Mouse (Mus musculus): Measurements from ENCODE around the gene Banf1. TPM values are rescaled to one million over a fixed set of nuclear protein-coding genes. Genes with fewer than 3 reads are reported as not detected.
A peak's percentile ranks its signal among the peaks of the same experiment; 100 is the strongest.
"Not testable (repeated sequence)": the region's sequence is repeated elsewhere in the genome, so short reads cannot be mapped to it uniquely, and the experiment has no call there.

Banf1 gene
- polyA plus RNA-seq, 1 experiment from 2014 or later = 375 TPM

DNA sequence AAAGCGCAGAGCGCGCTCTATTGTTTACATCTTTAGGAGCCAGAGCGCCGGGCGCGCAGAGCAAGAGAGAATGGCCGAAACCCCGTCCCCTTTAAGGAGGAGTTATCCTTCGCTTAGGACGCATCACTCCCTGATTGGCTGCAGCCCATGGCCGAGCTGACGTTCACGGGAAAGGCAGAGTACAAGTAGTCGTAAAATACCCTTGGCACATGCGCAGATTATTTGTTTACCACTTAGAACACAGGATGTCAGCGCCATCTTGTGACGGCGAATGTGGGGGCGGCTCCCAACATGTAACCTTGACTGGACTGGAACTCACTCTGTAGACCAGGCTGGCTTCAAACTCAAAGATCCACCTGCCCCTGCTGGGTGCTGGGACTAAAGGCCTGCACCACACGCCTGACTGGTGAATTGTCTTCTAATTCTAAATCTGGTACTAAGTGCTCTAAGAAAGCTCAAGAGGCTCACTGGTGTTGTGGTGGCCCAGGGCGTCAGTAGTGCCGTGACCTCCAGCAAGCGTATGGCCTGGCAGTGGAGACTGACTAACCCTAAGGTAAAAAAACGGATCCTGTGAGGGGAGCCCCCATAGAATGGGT is 39.7 kb upstream of the Banf1 start:
- H3K9me3 ChIP-seq (ENCODE audit: control insufficient read depth, low read length) = not testable (repeated sequence)
- 24% methylated on average over 21 of the region's 25 CpGs for WGBS

DNA sequence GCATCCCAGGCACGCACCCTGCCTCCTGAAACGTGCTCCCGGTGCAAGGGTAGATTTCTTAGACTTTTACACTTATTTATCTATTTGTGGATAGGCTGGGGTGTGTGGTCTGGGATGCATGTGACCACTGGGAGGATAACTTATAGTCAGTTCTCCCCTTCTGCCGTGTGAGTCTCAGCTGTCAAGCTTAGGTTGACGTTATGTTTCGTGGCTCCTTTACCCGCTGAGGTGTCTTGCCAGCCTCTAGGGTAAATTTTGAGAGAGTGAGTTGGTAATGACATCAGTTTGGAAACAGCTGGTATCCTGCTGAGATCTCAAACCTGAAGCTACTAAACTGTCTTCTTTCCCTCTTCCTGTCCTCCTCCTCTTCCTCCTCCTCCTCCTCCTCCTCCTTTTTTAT is 39.0 kb upstream of the Banf1 start:
- Histone ChIP-seq H3K27ac (replicated peaks; ENCODE audit: low read depth, low read length) (peak overlapping the region; percentile 70), H3K9ac (ENCODE audit: low read depth, low read length) (peak overlapping the region; percentile 51), H3K4me1 (ENCODE audit: control insufficient read depth, insufficient read depth, low read length) (peaks cover 13% of the 10 kb centered on the region), H3K9me3 (ENCODE audit: control insufficient read depth, low read length) (no peaks in the 10 kb centered on the region), H3K4me3 (ENCODE audit: low read depth, low read length) (peak overlapping the region; percentile 38), H3K36me3 (ENCODE audit: control insufficient read depth, insufficient read depth, low read length) (no peaks in the 10 kb centered on the region), H3K4me2 (ENCODE audit: low read depth, low read length) (peak overlapping the region; percentile 58), H3K27me3 (replicated peaks; ENCODE audit: control insufficient read depth, insufficient read depth, low read length) (no peaks in the 10 kb centered on the region)
- DNase-seq (ENCODE audit: low spot score) (no peak), ATAC-seq (ENCODE audit: low read depth) (no peak)
- 27% methylated on average over 7 of the region's 7 CpGs for WGBS

More for the DNA sequence above, 39.7 kb upstream of the Banf1 start:
- Histone ChIP-seq H3K4me2 (ENCODE audit: low read depth, low read length) (peak overlapping the region; percentile 81), H3K27ac (replicated peaks; ENCODE audit: low read depth, low read length) (peak overlapping the region; percentile 95), H3K4me1 (ENCODE audit: control insufficient read depth, insufficient read depth, low read length) (peaks cover 13% of the 10 kb centered on the region), H3K9ac (ENCODE audit: low read depth, low read length) (peak overlapping the region; percentile 82), H3K4me3 (ENCODE audit: low read depth, low read length) (peak overlapping the region; percentile 64)
- DNase-seq (ENCODE audit: low spot score) = peak; percentile 54
- ATAC-seq (ENCODE audit: low read depth) = peak; percentile 85
- not testable (repeated sequence) for H3K27me3 ChIP-seq (replicated peaks; ENCODE audit: control insufficient read depth, insufficient read depth, low read length); H3K36me3 ChIP-seq (ENCODE audit: control insufficient read depth, insufficient read depth, low read length)

DNA sequence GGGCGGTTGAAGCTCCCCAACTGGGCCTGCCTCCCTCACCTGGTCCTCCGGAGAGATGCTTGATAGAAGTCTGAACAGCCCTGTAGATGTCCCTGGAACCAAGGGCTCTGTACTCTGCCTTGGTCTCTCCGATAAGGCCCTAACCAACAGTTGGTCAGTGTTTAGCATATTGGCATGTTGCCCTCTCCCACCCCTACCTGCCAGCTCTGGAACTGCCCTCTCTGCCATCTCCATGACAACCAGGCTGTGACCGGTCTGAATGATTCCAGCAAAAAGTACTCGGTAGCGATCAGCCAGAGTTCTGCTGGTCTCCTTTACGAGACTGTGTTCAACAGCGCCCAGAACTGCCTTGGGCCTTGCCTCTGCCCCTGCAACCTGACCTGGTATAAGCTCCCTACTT is 35.3 kb upstream of the Banf1 start, which contains the start of gene Tsga10ip:
Gene Tsga10ip, minus strand, starts transcription at position 234 of the 400 bp plus-strand sequence.
- Histone ChIP-seq H3K9ac (ENCODE audit: low read depth, low read length) (no peak within 1 kb of the TSS), H3K4me3 (ENCODE audit: low read depth, low read length) (no peak within 1 kb of the TSS), H3K9me3 (ENCODE audit: control insufficient read depth, low read length) (no peaks in the 10 kb centered on the region), H3K4me1 (ENCODE audit: control insufficient read depth, insufficient read depth, low read length) (peaks cover 4% of the 10 kb centered on the region), H3K4me2 (ENCODE audit: low read depth, low read length) (no peak within 1 kb of the TSS), H3K27me3 (replicated peaks; ENCODE audit: control insufficient read depth, insufficient read depth, low read length) (no peaks in the 10 kb centered on the region), H3K27ac (replicated peaks; ENCODE audit: low read depth, low read length) (no peak within 1 kb of the TSS), H3K36me3 (ENCODE audit: control insufficient read depth, insufficient read depth, low read length) (no peaks in the 10 kb centered on the region)
- no peak for ATAC-seq (ENCODE audit: low read depth)
- DNase-seq (ENCODE audit: low spot score) = no peak
- 69% methylated on average over 8 of the region's 8 CpGs for WGBS

DNA sequence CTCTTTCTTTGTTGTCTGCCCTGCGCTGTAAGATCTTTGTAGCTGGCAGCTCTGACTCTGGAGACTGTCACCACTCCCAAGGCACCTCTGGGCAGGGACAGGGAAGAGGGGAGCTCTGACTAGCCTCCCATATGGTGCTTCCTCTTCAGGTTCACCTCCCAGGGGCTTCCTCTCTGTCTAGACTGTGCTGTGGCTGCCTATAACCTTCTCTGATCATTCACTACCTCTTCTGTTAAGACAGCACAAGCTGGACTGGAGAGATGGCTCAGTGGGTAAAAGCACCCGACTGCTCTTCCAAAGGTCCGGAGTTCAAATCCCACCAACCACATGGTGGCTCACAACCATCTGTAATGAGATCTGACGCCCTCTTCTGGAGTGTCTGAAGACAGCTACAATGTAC is 34.1 kb upstream of the Banf1 start:
- ATAC-seq (ENCODE audit: low read depth); H3K27ac ChIP-seq (replicated peaks; ENCODE audit: low read depth, low read length); H3K4me2 ChIP-seq (ENCODE audit: low read depth, low read length); H3K4me1 ChIP-seq (ENCODE audit: control insufficient read depth, insufficient read depth, low read length); H3K4me3 ChIP-seq (ENCODE audit: low read depth, low read length); H3K27me3 ChIP-seq (replicated peaks; ENCODE audit: control insufficient read depth, insufficient read depth, low read length); H3K36me3 ChIP-seq (ENCODE audit: control insufficient read depth, insufficient read depth, low read length); H3K9me3 ChIP-seq (ENCODE audit: control insufficient read depth, low read length); DNase-seq (ENCODE audit: low spot score); H3K9ac ChIP-seq (ENCODE audit: low read depth, low read length): not testable (repeated sequence)
- WGBS = 69% methylated on average over 4 of the region's 4 CpGs

DNA sequence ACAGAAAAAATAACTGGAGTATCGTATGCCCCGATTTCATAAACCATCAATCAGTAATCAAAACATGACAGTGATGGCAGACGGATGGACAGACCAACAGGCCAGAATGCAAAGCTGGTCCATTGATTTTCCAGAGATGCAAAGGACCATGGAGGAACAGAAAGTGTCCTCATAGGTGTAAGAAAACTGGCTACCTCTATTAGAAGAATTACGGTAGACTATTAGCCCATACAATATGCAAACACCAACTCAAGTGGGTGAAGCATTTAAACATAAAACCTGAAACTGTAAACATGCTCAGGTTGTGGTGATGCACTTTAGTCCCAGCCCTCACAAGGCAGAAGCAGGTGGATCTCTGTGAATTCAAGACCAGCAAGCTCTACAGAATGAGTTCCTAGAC is 28.4 kb upstream of the Banf1 start:
- Histone ChIP-seq H3K4me3 (ENCODE audit: low read depth, low read length) (no peak overlapping the region), H3K9me3 (ENCODE audit: control insufficient read depth, low read length) (no peaks in the 10 kb centered on the region), H3K9ac (ENCODE audit: low read depth, low read length) (no peak overlapping the region), H3K4me1 (ENCODE audit: control insufficient read depth, insufficient read depth, low read length) (no peaks in the 10 kb centered on the region), H3K27ac (replicated peaks; ENCODE audit: low read depth, low read length) (no peak overlapping the region), H3K36me3 (ENCODE audit: control insufficient read depth, insufficient read depth, low read length) (no peaks in the 10 kb centered on the region), H3K4me2 (ENCODE audit: low read depth, low read length) (no peak overlapping the region), H3K27me3 (replicated peaks; ENCODE audit: control insufficient read depth, insufficient read depth, low read length) (no peaks in the 10 kb centered on the region)
- WGBS = 70% methylated on average over 4 of the region's 4 CpGs
- ATAC-seq (ENCODE audit: low read depth) (no peak), DNase-seq (ENCODE audit: low spot score) (no peak)

DNA sequence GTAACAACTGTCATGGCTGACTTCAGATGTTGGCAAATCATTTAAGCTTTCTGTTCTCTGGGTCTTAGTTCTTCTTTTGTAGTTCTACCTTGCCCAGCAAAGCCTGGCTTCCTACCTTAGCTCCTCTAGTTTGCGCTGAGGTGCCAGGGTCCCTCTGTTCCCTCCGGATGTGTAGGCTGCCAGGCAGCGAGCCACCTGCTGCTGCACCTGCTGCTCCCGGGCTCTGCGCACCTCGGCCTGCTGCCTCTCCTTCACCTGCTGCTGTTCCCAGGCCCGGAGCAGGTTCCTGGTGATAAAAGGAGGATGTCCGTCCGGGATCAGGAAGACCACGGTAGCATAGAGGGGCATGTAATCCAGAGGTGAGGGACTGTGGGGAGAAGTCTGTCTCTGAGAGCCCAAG is 27.2 kb upstream of the Banf1 start:
- H3K36me3 ChIP-seq (ENCODE audit: control insufficient read depth, insufficient read depth, low read length) = no peaks in the 10 kb centered on the region
- no peak for DNase-seq (ENCODE audit: low spot score)
- ATAC-seq (ENCODE audit: low read depth) = no peak
- no peak overlapping the region for H3K4me3 ChIP-seq (ENCODE audit: low read depth, low read length)
- peaks cover 11% of the 10 kb centered on the region for H3K4me1 ChIP-seq (ENCODE audit: control insufficient read depth, insufficient read depth, low read length)
- H3K27me3 ChIP-seq (replicated peaks; ENCODE audit: control insufficient read depth, insufficient read depth, low read length) = no peaks in the 10 kb centered on the region
- H3K27ac ChIP-seq (replicated peaks; ENCODE audit: low read depth, low read length) = no peak overlapping the region
- 50% methylated on average over 10 of the region's 10 CpGs for WGBS
- H3K4me2 ChIP-seq (ENCODE audit: low read depth, low read length) = no peak overlapping the region
- H3K9me3 ChIP-seq (ENCODE audit: control insufficient read depth, low read length) = no peaks in the 10 kb centered on the region
- H3K9ac ChIP-seq (ENCODE audit: low read depth, low read length) = no peak overlapping the region

DNA sequence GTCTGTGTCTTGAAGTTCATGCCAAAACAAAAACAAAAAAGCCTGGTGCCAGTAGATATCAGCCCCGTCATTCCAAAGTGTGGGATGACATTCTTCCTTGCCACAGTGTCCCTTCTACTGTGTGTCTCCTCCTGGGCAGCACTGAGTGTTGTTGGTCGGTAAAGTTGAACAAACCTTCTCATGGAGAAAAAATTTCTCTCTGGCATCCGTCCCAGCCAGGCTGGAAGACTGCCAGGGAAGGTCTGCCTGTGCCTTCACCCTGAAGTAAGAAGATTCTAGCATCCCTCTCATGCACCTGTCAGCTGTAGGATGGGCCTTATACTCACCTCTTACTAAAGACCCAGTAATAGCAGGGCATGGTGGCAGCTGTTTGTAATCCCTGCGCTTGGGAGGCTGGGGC is 25.9 kb upstream of the Banf1 start:
- WGBS = 50% methylated on average over 4 of the region's 4 CpGs
- H3K9ac ChIP-seq (ENCODE audit: low read depth, low read length) = no peak overlapping the region

DNA sequence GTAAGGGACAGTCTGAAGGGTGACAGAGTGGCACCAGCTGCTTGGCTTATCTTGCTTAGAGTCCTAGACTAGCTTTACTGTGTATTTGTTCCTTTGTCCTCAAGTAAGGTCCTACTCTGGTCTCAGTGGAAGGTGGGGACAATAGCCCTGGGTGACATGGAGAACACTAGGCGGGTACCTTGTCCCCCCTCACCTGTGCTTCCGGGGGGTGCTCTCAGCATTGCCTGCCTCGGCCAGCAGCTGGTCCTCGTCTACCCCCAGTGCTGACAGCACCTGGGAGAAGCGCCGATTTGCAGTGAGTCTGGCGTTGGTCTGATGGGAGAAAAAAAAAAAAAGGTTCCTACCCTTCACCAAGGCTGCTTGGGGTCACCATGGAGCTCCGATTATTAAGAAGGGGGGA is 23.4 kb upstream of the Banf1 start:
- DNase-seq (ENCODE audit: low spot score) (no peak), ATAC-seq (ENCODE audit: low read depth) (no peak)
- H3K4me1 ChIP-seq (ENCODE audit: control insufficient read depth, insufficient read depth, low read length) = peaks cover 18% of the 10 kb centered on the region
- H3K27me3 ChIP-seq (replicated peaks; ENCODE audit: control insufficient read depth, insufficient read depth, low read length) = peaks cover 4% of the 10 kb centered on the region
- peak overlapping the region; percentile 92 for H3K4me3 ChIP-seq (ENCODE audit: low read depth, low read length)
- H3K36me3 ChIP-seq (ENCODE audit: control insufficient read depth, insufficient read depth, low read length) = peaks cover 4% of the 10 kb centered on the region
- H3K9me3 ChIP-seq (ENCODE audit: control insufficient read depth, low read length) = no peaks in the 10 kb centered on the region
- no peak overlapping the region for H3K27ac ChIP-seq (replicated peaks; ENCODE audit: low read depth, low read length)
- peak overlapping the region; percentile 79 for H3K4me2 ChIP-seq (ENCODE audit: low read depth, low read length)
- H3K9ac ChIP-seq (ENCODE audit: low read depth, low read length) = peak overlapping the region; percentile 91; the same call in 1 of the 2 replicates
- WGBS = 68% methylated on average over 8 of the region's 8 CpGs

More for the DNA sequence above, 25.9 kb upstream of the Banf1 start:
- no peak overlapping the region for H3K4me3 ChIP-seq (ENCODE audit: low read depth, low read length)
- H3K4me1 ChIP-seq (ENCODE audit: control insufficient read depth, insufficient read depth, low read length) = peaks cover 12% of the 10 kb centered on the region
- DNase-seq (ENCODE audit: low spot score) (peak; percentile 47), ATAC-seq (ENCODE audit: low read depth) (no peak)
- 0 out of 2 replicates have a peak overlapping the region, but pooled peaks have one; percentile 3 for H3K27ac ChIP-seq (replicated peaks; ENCODE audit: low read depth, low read length)
- no peaks in the 10 kb centered on the region for H3K9me3 ChIP-seq (ENCODE audit: control insufficient read depth, low read length)
- H3K27me3 ChIP-seq (replicated peaks; ENCODE audit: control insufficient read depth, insufficient read depth, low read length) = peaks cover 4% of the 10 kb centered on the region
- no peak overlapping the region for H3K4me2 ChIP-seq (ENCODE audit: low read depth, low read length)
- no peaks in the 10 kb centered on the region for H3K36me3 ChIP-seq (ENCODE audit: control insufficient read depth, insufficient read depth, low read length)

DNA sequence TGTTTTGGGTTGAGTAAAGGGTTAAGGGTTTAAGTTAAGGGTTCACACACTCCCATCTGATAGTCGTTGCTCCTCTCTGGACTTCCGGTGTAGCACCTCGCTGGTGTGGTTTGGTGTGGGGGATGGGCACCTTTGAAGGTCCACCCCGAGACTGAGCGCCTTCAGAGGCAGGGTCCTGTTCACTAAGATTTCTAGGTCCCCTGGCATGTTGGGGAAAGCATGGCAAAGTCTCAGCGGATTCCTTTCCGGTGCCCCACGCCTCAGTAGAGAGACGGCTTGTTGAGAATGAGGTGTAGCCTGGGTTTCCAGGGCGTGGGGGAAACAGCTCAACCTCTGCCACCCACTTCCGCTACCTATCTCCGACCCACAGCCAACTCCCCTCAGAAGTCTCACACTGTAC is 22.7 kb upstream of the Banf1 start:
- H3K27me3 ChIP-seq (replicated peaks; ENCODE audit: control insufficient read depth, insufficient read depth, low read length) = peaks cover 4% of the 10 kb centered on the region
- peak overlapping the region; percentile 79 for H3K4me2 ChIP-seq (ENCODE audit: low read depth, low read length)
- H3K27ac ChIP-seq (replicated peaks; ENCODE audit: low read depth, low read length) = peak overlapping the region; percentile 41; the same call in 1 of the 2 replicates
- peak overlapping the region; percentile 92 for H3K4me3 ChIP-seq (ENCODE audit: low read depth, low read length)
- ATAC-seq (ENCODE audit: low read depth) (no peak), DNase-seq (ENCODE audit: low spot score) (no peak)
- peak overlapping the region; percentile 91 for H3K9ac ChIP-seq (ENCODE audit: low read depth, low read length)
- H3K9me3 ChIP-seq (ENCODE audit: control insufficient read depth, low read length) = no peaks in the 10 kb centered on the region
- peaks cover 18% of the 10 kb centered on the region for H3K4me1 ChIP-seq (ENCODE audit: control insufficient read depth, insufficient read depth, low read length)
- H3K36me3 ChIP-seq (ENCODE audit: control insufficient read depth, insufficient read depth, low read length) = peaks cover 12% of the 10 kb centered on the region
- 30% methylated on average over 12 of the region's 12 CpGs for WGBS
